Mouse (Mus musculus) testis, adult 2 months (tissue): ENCODE results near the gene Serpind1. TPM values are rescaled to one million over a fixed set of nuclear protein-coding genes. Genes with fewer than 3 reads are reported as not detected.

Experiments
- H3K27ac ChIP-seq: fragments of 200-500 bp; 2 replicates; pipeline ENCODE4 v1.5.1; 2012; ENCODE audit warnings: low read depth, low read length; ENCODE audit not compliant: control insufficient read depth, insufficient read depth
- H3K27me3 ChIP-seq: fragments of 200-500 bp; 2 replicates; pipeline ENCODE4 v1.6.1; 2012; ENCODE audit warnings: mild to moderate bottlenecking, low read length, moderate library complexity; ENCODE audit not compliant: control insufficient read depth, insufficient read depth
- H3K36me3 ChIP-seq: fragments of 200-500 bp; 2 replicates; pipeline ENCODE4 v1.6.1; 2012; ENCODE audit warnings: mild to moderate bottlenecking, low read length; ENCODE audit not compliant: control insufficient read depth, insufficient read depth
- H3K4me1 ChIP-seq: fragments of 200-500 bp; 2 replicates; pipeline ENCODE4 v1.6.1; 2012; ENCODE audit warnings: low read length; ENCODE audit not compliant: control insufficient read depth, insufficient read depth
- H3K4me3 ChIP-seq: fragments of 200-500 bp; 2 replicates; pipeline ENCODE4 v1.5.1; 2012; ENCODE audit warnings: low read depth, mild to moderate bottlenecking, low read length, moderate library complexity, mixed read lengths; ENCODE audit not compliant: control insufficient read depth
- CTCF ChIP-seq: fragments of 200-500 bp; IDR thresholded peaks from 2 replicates; pipeline ENCODE4 v1.5.1; 2012; ENCODE audit warnings: low read depth, mild to moderate bottlenecking, inconsistent platforms, low read length, moderate library complexity; ENCODE audit not compliant: control insufficient read depth, insufficient read depth, insufficient replicate concordance
- POLR2A ChIP-seq: fragments of 200-500 bp; IDR thresholded peaks from 2 replicates; pipeline ENCODE4 v1.6.1; 2012; ENCODE audit warnings: low read depth, mild to moderate bottlenecking, inconsistent platforms, low read length, moderate library complexity; ENCODE audit not compliant: control insufficient read depth
- polyA plus RNA-seq: library from polyadenylated mRNA; depleted of rRNA; stranded (reverse); fragments of >200 nt; gene quantifications from 2 replicates; pipeline ENCODE4 v1.2.3, GENCODE M21; 2012; rRNA removed

Serpind1 gene
- polyA plus RNA-seq, 1 experiment: not detected

DNA sequence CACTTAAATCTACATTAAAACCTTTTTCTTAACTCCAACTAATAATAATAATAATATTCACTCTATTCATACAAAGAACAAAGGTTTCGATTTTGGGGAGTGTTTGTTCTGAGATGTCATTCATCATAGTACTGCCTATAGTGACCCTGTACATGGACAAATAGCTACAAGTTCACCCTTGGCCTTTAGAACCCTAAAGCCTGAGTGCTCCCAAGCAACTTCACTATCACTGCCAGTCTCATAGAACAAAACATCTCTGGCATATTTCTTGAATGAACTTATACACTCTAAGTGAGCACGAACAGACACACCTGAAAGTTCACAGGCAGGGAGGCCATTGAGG is 14.6 kb downstream of the Serpind1 start:
- Histone ChIP-seq H3K27ac (no peak overlapping the region), H3K36me3 (peaks cover 1% of the 10 kb centered on the region; the same call in 1 of the 2 replicates), H3K4me1 (no peaks in the 10 kb centered on the region), H3K4me3 (no peak overlapping the region), H3K27me3 (no peaks in the 10 kb centered on the region)
- TF ChIP-seq POLR2A (no peak), CTCF (no peak)

DNA sequence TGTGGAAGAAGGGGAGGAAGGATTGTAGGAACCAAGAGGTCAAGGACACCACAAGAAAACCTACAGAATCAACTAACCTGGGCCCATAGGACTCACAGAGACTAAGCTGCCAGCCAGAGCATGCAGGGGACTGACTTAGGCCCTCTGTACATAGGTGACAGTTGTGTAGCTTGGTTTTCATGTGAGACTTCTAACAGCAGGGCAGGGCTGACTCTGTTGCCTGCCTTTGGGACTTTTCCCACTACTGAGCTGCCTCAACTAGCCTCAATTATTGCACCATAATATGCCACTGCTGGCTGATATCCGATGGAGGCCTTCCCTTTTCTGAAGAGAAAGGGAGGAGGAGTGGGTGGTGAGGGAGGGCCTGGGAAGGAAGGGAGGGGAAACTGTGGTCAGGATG is 15.6 kb downstream of the Serpind1 start:
- Histone ChIP-seq H3K27ac (no peak overlapping the region), H3K4me3 (peak overlapping the region; percentile 63), H3K36me3 (peaks cover 1% of the 10 kb centered on the region; the same call in 1 of the 2 replicates), H3K4me1 (no peaks in the 10 kb centered on the region), H3K27me3 (no peaks in the 10 kb centered on the region)
- TF ChIP-seq CTCF (no peak), POLR2A (no peak)

DNA sequence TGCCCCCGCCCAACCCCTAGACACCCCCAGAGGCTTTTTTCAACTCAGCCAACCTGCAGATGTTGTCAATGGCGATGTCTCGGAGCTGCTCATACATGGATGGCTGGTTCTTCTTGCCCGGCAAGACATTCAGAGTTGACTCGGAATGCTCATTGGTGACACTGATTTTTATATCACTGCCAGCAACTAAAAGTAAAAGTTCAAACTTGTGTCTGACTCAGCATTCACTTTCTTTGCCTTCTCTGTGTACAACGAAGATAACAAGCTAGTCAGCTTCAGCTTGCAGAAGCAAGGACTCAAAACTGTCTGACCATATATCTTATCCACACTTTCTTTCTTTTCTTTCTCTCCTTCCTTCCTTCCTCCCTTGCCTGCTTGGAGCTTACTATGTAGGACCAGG is 24.9 kb downstream of the Serpind1 start:
- TF ChIP-seq CTCF (no peak), POLR2A (no peak)
- Histone ChIP-seq H3K27me3 (no peaks in the 10 kb centered on the region), H3K4me3 (no peak overlapping the region), H3K36me3 (peaks cover 6% of the 10 kb centered on the region), H3K4me1 (no peaks in the 10 kb centered on the region), H3K27ac (no peak overlapping the region)

DNA sequence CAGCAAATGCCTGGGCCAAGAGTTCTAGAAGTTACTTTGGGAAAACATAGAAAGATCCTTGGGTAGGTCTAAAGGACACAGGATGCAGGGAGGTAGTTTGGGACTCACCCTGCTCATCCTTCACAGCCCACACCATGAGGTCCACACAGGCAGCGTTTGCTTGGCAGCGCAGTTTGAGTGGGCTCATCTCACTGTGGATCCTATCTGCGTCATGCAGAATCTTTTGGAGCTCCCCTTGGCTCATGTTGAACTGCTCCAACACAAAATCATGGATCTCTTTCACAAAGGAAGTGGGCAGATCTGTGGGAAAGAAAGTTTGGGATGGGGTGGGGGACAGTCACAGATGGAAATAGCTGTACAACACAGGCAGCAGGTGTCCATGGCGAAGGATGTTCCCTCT is 27.6 kb downstream of the Serpind1 start:
- H3K27ac ChIP-seq: no peak overlapping the region
- no peak for TF ChIP-seq POLR2A
- TF ChIP-seq CTCF: no peak
- H3K27me3 ChIP-seq: no peaks in the 10 kb centered on the region
- H3K4me3 ChIP-seq: no peak overlapping the region
- H3K36me3 ChIP-seq: peaks cover 5% of the 10 kb centered on the region
- H3K4me1 ChIP-seq: no peaks in the 10 kb centered on the region

DNA sequence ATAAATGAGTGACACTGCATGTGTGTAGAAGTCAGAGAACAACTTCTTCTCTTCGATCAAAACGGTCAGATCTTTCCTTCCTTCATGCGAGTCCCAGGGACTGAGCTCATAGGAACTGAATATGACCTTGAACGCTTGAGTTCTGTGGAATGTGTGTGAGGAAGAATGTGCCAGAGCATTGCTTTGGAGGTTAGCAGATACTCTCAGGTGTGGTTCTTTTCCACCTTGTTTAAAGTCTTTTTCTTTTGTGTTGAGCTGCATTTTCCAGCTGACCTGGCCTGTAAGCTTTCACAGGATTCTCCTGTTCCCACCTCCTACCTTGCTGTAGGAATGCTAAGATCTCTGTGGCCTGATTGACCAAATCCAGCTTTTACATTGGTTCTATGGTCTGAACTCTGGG is 51.1 kb downstream of the Serpind1 start:
- TF ChIP-seq POLR2A (no peak), CTCF (no peak)
- Histone ChIP-seq H3K36me3 (no peaks in the 10 kb centered on the region), H3K27me3 (no peaks in the 10 kb centered on the region), H3K4me1 (no peaks in the 10 kb centered on the region), H3K4me3 (no peak overlapping the region), H3K27ac (no peak overlapping the region)

DNA sequence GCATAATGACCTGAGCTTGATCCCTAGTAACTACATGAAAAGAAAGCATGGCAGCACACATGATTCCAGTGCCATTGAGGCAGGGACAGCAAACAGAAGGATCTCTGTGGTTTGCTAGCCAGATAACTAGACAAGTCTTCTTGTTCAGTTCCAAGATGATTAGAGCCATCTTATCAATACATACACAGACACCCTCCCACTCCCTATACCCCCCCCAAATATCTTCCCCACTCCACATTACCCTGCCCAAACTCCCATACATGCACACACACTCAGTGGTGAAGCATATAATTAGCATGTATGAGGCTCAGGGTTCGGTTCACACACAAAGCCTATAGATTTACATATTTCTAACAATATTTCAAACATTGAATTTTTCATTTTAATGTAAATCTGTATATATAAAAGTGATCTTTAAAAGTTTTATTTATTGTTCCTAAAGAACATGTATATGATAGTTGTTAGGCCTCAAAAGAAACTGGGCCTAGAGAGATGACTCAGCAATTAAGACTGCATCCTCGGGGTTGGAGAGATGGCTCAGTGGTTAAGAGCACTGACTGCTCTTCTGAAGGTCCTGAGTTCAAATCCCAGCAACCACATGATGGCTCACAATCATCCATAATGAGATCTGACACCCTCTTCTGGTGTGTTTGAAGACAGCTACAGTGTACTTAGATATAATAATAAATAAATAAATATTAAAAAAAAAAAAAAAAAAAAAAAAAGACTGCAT is 52.6 kb downstream of the Serpind1 start:
- no peak overlapping the region for H3K4me3 ChIP-seq
- no peaks in the 10 kb centered on the region for H3K4me1 ChIP-seq
- no peaks in the 10 kb centered on the region for H3K27me3 ChIP-seq
- TF ChIP-seq POLR2A (no peak), CTCF (no peak)
- H3K36me3 ChIP-seq: no peaks in the 10 kb centered on the region
- no peak overlapping the region for H3K27ac ChIP-seq

DNA sequence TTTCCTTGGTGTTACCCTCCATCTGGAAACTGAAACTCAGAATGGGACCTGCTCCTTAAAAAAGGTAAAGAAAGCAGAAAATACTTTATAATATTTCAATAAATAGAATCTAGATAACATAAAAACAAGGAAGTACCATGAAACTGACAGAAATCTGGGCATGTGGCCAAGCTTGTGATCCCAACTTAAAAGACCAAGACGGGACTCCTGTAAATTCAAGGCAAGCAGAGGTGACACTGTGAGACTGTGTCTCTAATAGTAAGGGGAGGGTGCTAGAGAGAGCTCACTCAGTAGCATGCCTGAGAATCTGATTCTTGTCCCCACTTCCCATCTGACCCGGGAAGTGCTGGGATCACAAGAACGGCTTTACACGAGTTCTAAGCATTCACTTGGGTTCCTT is 61.6 kb downstream of the Serpind1 start:
- Histone ChIP-seq H3K27ac (no peak overlapping the region), H3K36me3 (no peaks in the 10 kb centered on the region), H3K27me3 (no peaks in the 10 kb centered on the region), H3K4me1 (no peaks in the 10 kb centered on the region), H3K4me3 (no peak overlapping the region)
- TF ChIP-seq POLR2A: no peak
- TF ChIP-seq CTCF: no peak

Other genes starting within 250 kb of the Serpind1 start
- gene Ppil2, start 220.1 kb upstream of the Serpind1 start, polyA plus RNA-seq: 75.3 and 88.8 TPM in 2 replicates
- 3,527 and 3,682 TPM in 2 replicates for gene 2610318N02Rik, start 206.2 kb upstream of the Serpind1 start, polyA plus RNA-seq
- 77.4 and 82.4 TPM in 2 replicates for gene Sdf2l1, start 199.0 kb upstream of the Serpind1 start, polyA plus RNA-seq
- gene Ydjc, start 186.8 kb upstream of the Serpind1 start, polyA plus RNA-seq: 51.5 and 58.7 TPM in 2 replicates
- 276 and 291 TPM in 2 replicates for gene Ccdc116, start 184.1 kb upstream of the Serpind1 start, polyA plus RNA-seq
- 65.9 and 80.1 TPM in 2 replicates for gene Ube2l3, start 128.7 kb upstream of the Serpind1 start, polyA plus RNA-seq
- gene Rimbp3, start 122.8 kb upstream of the Serpind1 start, polyA plus RNA-seq: 159 and 181 TPM in 2 replicates
- gene Hic2, start 97.8 kb upstream of the Serpind1 start, polyA plus RNA-seq: 3.8 and 4.1 TPM in 2 replicates
- 270 and 279 TPM in 2 replicates for gene Tmem191c, start 55.3 kb upstream of the Serpind1 start, polyA plus RNA-seq
- gene Snap29, start 74.6 kb downstream of the Serpind1 start, polyA plus RNA-seq: 7.1 and 8.3 TPM in 2 replicates
- 87.0 and 88.7 TPM in 2 replicates for gene Pi4ka, start 74.9 kb downstream of the Serpind1 start, polyA plus RNA-seq
- gene Crkl, start 120.6 kb downstream of the Serpind1 start, polyA plus RNA-seq: 12.1 and 15.5 TPM in 2 replicates
- gene Aifm3, start 158.2 kb downstream of the Serpind1 start, polyA plus RNA-seq: 3.5 and 4.6 TPM in 2 replicates
- 55.8 and 57.5 TPM in 2 replicates for gene Lztr1, start 177.3 kb downstream of the Serpind1 start, polyA plus RNA-seq
- gene Thap7, start 199.8 kb downstream of the Serpind1 start, polyA plus RNA-seq: 154 and 171 TPM in 2 replicates
- gene Lrrc74b, start 229.9 kb downstream of the Serpind1 start, polyA plus RNA-seq: 0.31 and 0.54 TPM in 2 replicates
- 0.73 and 1.1 TPM in 2 replicates for gene P2rx6, start 230.5 kb downstream of the Serpind1 start, polyA plus RNA-seq